Mouse (Mus musculus) ES-E14 (cell line): Measurements from ENCODE around the gene H2-DMb2.

Experiments used
- CHD2 ChIP-seq: IDR thresholded peaks from 2 replicates; pipeline ENCODE4 v1.6.1; 2014; ENCODE audit warnings: mild to moderate bottlenecking, low read depth, low read length, inconsistent platforms
- HCFC1 ChIP-seq: IDR thresholded peaks from 2 replicates; pipeline ENCODE4 v1.6.1; 2012; ENCODE audit warnings: low read length, inconsistent platforms, borderline replicate concordance; ENCODE audit not compliant: insufficient read depth
- ZC3H11A ChIP-seq: IDR thresholded peaks from 2 replicates; pipeline ENCODE4 v1.6.1; 2012; ENCODE audit warnings: low read depth, mild to moderate bottlenecking, inconsistent platforms, low read length, borderline replicate concordance

DNA sequence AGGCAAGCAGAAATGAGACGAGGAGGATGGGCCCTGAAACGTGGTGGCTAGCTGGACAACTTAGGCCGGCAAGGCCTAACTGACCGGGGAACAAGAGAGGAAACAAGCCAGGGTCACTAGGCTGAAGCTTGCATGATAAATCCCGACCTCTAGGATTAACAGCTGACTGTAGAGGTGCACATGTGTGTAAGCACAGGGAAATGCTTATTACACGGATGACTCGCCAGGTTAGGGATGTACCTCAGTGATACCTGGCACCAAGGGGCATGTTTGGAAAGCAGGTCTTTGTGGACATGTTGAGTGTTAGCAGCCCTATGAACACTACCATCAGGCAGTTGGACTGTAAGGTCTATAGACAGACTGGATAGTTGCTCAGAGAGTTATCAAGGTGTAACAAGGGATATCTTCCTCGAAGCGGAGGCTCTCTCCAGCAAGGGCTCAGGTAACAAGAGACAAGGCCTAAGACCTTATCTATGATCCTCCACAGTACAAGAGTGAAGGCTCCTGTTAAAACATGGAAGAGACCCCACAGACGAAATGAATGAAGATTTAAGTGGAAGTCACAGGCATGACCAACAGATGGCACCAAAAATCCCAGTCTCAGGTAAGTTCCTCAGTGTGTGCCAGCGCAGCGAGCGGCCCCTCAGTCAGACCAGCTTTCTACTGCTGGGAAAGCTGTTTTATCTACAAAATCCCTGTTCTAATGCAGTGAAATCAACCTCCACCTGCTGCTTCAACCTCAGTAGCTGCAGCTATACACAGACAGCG lies 33.9 kb upstream of the H2-DMb2 start:
- TF ChIP-seq ZC3H11A = no peak
- TF ChIP-seq HCFC1 = no peak
- TF ChIP-seq CHD2 = no peak
